Mouse (Mus musculus) olfactory bulb, adult 2 months (tissue): ENCODE measurements around the gene Snorc. TPM values are rescaled to one million over a fixed set of nuclear protein-coding genes. Genes with fewer than 3 reads are reported as not detected.
A peak's percentile ranks its signal among the peaks of the same experiment; 100 is the strongest.

Experiments used
- H3K27ac ChIP-seq: fragments of 200-500 bp; 2 replicates; pipeline ENCODE4 v1.5.1; 2012; ENCODE audit warnings: low read depth, low read length; ENCODE audit not compliant: insufficient read depth
- H3K4me1 ChIP-seq: fragments of 200-500 bp; 2 replicates; pipeline ENCODE4 v1.6.1; 2012; ENCODE audit warnings: low read length; ENCODE audit not compliant: control insufficient read depth, insufficient read depth
- H3K4me3 ChIP-seq: fragments of 200-500 bp; 2 replicates; pipeline ENCODE4 v1.5.1; 2012; ENCODE audit warnings: mild to moderate bottlenecking, low read depth, low read length, moderate library complexity; ENCODE audit not compliant: insufficient read depth
- CTCF ChIP-seq: fragments of 200-500 bp; IDR thresholded peaks from 2 replicates; pipeline ENCODE4 v1.5.1; 2012; ENCODE audit warnings: low read depth, mild to moderate bottlenecking, low read length, moderate library complexity; ENCODE audit not compliant: insufficient read depth
- POLR2A ChIP-seq: fragments of 200-500 bp; IDR thresholded peaks from 2 replicates; pipeline ENCODE4 v1.6.1; 2012; ENCODE audit warnings: mild to moderate bottlenecking, low read depth, low read length, moderate library complexity; ENCODE audit not compliant: insufficient read depth
- WGBS: fragments of 180-500 bp; shearing (Covaris S2); methylation state at CpG from one replicate; pipeline ENCODE4 v1.1.7; 2018; 5-methylcytosine and 5-hydroxymethylcytosine counted together
- polyA plus RNA-seq: library from polyadenylated mRNA; stranded (reverse); fragments of >200 nt; gene quantifications from 2 replicates; pipeline ENCODE4 v1.2.4, GENCODE M21; 2012; ENCODE audit warnings: low replicate concordance; ENCODE audit not compliant: missing spikeins, insufficient read depth, insufficient read length

Gene Snorc
- polyA plus RNA-seq, 1 experiment = not detected

GRCm38 (mm10) chr1:87471914-87472313 is 1.8 kb downstream of the Snorc start:
- H3K4me1 ChIP-seq = peaks cover 17% of the 10 kb centered on the region
- WGBS = 63% methylated on average over 7 of the region's 7 CpGs
- no peak for TF ChIP-seq CTCF
- TF ChIP-seq POLR2A = no peak
- H3K4me3 ChIP-seq = no peak overlapping the region
- no peak overlapping the region for H3K27ac ChIP-seq

DNA sequence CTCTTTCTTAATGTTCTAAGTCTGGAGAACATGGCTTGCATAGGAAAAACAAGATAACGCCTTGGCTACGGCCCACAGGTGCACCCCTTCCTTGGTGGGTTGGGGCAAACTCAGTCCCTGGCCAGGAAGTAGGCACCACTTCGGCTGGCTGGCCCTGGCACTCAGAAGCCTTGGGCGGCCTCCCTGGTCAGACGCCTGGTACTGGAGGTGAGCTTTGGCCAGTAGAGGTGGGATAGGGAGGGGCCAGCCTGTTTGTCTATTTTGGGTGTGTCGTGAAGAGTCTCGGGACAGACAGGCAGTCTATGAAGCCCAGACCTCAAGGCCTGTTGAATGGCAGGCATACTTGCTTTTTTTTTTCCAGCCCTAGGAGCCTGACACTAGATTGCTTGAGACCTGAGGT is 2.5 kb downstream of the Snorc start:
- Histone ChIP-seq H3K27ac (no peak overlapping the region), H3K4me3 (no peak overlapping the region), H3K4me1 (peaks cover 14% of the 10 kb centered on the region)
- WGBS = 76% methylated on average over 7 of the region's 7 CpGs
- TF ChIP-seq CTCF (no peak), POLR2A (no peak)

DNA sequence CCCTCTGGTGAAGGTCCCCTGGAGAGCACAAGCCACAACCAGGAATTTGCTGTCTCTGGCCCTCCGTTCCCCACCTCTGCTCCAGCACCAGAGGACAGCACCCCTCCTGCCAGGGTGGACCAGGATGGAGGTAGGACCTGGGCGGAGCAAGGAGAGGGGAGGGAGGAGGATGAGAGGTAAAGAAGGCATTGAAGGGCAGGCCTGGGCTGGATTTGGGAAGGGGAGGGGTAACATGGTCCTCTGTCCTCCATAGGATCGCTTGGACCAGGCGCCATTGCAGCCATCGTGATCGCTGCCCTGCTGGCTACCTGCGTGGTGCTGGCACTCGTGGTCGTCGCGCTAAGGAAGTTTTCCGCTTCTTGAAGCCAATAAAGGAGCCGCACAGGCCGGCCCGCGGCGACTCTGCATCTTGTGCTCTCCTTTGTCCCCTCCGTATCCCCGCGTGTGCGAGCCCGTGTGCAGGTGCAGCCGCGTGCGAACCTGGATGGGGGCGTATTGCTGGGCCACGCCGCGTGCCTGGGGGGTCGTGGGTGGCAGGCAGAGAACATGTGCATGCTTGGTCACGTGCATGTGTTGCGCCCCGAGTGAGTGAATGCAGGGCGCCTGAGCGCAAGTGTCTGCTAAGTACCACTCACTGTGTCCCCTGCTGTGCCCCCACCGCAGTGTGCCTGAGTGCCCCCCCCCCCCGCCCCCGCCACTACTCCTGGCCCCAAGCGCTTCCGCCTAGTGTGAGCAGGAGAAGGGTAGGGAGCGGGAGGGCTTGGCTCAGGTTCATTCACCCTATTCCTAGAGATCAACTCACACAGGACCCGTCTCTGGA is 5.2 kb downstream of the Snorc start:
- H3K4me1 ChIP-seq = peaks cover 14% of the 10 kb centered on the region
- 2% methylated on average over 42 of the region's 42 CpGs for WGBS
- peak overlapping the region; percentile 36 for H3K4me3 ChIP-seq
- H3K27ac ChIP-seq = no peak overlapping the region
- TF ChIP-seq POLR2A (no peak), CTCF (no peak)

- no peak for TF ChIP-seq CTCF
- no peak for TF ChIP-seq POLR2A
- 86% methylated on average over 4 of the region's 4 CpGs for WGBS
- Histone ChIP-seq H3K27ac (no peak overlapping the region), H3K4me1 (peaks cover 8% of the 10 kb centered on the region), H3K4me3 (no peak overlapping the region)
Measured at GRCm38 (mm10) chr1:87482546-87482945, 12.5 kb downstream of the Snorc start.

DNA sequence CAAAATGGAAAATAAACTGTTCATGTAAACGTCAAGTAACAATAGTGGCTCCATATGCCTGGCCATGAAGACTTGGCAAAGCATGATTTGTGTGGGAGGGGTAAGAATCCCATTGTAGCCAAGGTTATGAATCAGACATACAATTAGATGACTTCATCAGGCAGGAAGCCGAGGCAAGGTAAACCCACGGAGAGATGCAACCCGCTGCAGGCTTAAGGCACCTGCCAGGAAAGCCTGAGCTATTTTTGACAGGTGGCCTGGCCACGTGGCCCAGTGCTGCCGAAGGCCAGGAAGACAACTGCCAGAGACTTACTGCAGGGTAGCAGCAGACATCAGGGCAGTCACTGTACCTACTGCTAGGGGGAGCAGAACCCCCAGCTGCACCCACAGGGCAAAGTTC is 16.3 kb downstream of the Snorc start:
- Histone ChIP-seq H3K27ac (peak overlapping the region; percentile 12; the same call in 1 of the 2 replicates), H3K4me1 (peaks cover 11% of the 10 kb centered on the region), H3K4me3 (no peak overlapping the region)
- TF ChIP-seq POLR2A = no peak
- TF ChIP-seq CTCF = no peak
- WGBS = 37% methylated on average over 6 of the region's 6 CpGs

- WGBS = 56% methylated on average over 3 of the region's 3 CpGs
- peaks cover 12% of the 10 kb centered on the region for H3K4me1 ChIP-seq
- TF ChIP-seq POLR2A (no peak), CTCF (no peak)
- H3K27ac ChIP-seq = no peak overlapping the region
- no peak overlapping the region for H3K4me3 ChIP-seq
Measured at GRCm38 (mm10) chr1:87492285-87492684, 22.2 kb downstream of the Snorc start.

DNA sequence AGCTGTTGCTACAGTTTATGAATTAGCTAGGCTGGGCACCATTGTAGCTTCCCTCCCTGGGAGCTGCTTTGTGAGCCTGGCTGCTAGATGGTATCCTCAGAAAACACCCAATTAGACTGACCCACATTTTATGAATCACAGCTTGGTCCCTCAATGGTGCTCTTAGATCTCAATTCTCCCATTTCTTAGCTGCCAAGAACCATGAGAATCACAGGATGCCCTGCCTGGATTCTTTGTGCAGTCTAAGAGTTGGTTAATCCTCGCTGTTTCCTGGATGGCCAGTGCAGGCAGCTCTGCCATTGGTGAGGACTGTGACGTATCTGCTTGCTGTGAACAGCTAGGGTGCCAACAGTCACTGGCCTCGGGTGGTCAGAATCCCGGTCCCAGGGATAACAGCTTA is 23.5 kb downstream of the Snorc start:
- peaks cover 9% of the 10 kb centered on the region for H3K4me1 ChIP-seq
- 49% methylated on average over 4 of the region's 4 CpGs for WGBS
- no peak for TF ChIP-seq CTCF
- no peak for TF ChIP-seq POLR2A
- H3K27ac ChIP-seq = no peak overlapping the region; the same call in 1 of the 2 replicates
- H3K4me3 ChIP-seq = no peak overlapping the region

DNA sequence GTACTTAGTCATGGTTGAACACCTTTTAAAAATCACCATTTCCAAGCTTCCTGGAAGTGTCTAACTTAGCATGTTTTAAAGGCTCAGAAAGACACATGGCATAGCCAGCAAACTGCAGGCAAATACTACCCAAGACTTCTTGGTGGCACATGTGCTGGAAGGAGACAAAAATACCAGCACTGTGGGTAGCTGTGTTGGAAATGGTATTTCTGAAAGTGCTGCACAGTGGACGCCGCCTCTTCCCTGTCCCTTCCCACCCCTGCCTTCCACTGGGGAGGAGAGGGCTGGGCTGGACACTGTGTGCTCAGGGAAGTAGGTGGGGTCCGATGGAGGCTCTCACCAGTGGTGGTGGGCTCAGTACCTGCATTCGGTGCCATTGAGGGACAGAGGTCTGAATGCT is 35.5 kb downstream of the Snorc start:
- Histone ChIP-seq H3K4me3 (no peak overlapping the region), H3K4me1 (peaks cover 25% of the 10 kb centered on the region), H3K27ac (no peak overlapping the region)
- TF ChIP-seq CTCF (no peak), POLR2A (no peak)
- 93% methylated on average over 4 of the region's 4 CpGs for WGBS

GRCm38 (mm10) chr1:87507857-87508256 is 37.8 kb downstream of the Snorc start:
- no peak overlapping the region for H3K4me3 ChIP-seq
- TF ChIP-seq CTCF = no peak
- TF ChIP-seq POLR2A = no peak
- no peak overlapping the region for H3K27ac ChIP-seq
- WGBS = 40% methylated on average over 6 of the region's 6 CpGs
- peaks cover 23% of the 10 kb centered on the region for H3K4me1 ChIP-seq
